Mouse (Mus musculus) forebrain, embryonic 10.5 days (tissue): ENCODE data around the gene Pacs1. TPM values are rescaled to one million over a fixed set of nuclear protein-coding genes. Genes with fewer than 3 reads are reported as not detected.
"Not testable (repeated sequence)": the region's sequence is repeated elsewhere in the genome, so short reads cannot be mapped to it uniquely, and the experiment has no call there.

Experiments used
- DNase-seq: peaks from one replicate; pipeline ENCODE4 v3.0.0-alpha.2; 2017; ENCODE audit warnings: low spot score; ENCODE audit errors: extremely low spot score
- H3K27ac ChIP-seq: fragments of 300-500 bp; sonication (generic); 2 replicates; pipeline ENCODE4 v1.5.1; 2016; ENCODE audit warnings: mild to moderate bottlenecking
- H3K27me3 ChIP-seq: fragments of 300-500 bp; sonication (generic); 2 replicates; pipeline ENCODE4 v1.6.1; 2016; ENCODE audit warnings: mild to moderate bottlenecking; ENCODE audit not compliant: poor library complexity, severe bottlenecking
- H3K36me3 ChIP-seq: fragments of 300-500 bp; sonication (generic); replicated peaks from 2 replicates; pipeline ENCODE4 v1.6.1; 2016; ENCODE audit warnings: mild to moderate bottlenecking, moderate library complexity
- H3K4me1 ChIP-seq: fragments of 300-500 bp; sonication (generic); 2 replicates; pipeline ENCODE4 v1.6.1; 2016
- H3K4me3 ChIP-seq: fragments of 300-500 bp; sonication (generic); 2 replicates; pipeline ENCODE4 v1.5.1; 2016; ENCODE audit warnings: mild to moderate bottlenecking, moderate library complexity
- H3K9me3 ChIP-seq: fragments of 300-500 bp; sonication (generic); 2 replicates; pipeline ENCODE4 v1.6.1; 2016; ENCODE audit warnings: mild to moderate bottlenecking, moderate library complexity
- WGBS: fragments of 180-500 bp; shearing (Covaris S2); methylation state at CpG from one replicate; pipeline ENCODE4 v1.1.7; 2016; 5-methylcytosine and 5-hydroxymethylcytosine counted together
- microRNA-seq: library from miRNA; unstranded; fragments of <30 nt; microRNA quantifications from one replicate; pipeline ENCODE4, GENCODE M21; 2017
- polyA plus RNA-seq: library from polyadenylated mRNA; unstranded; fragments of >200 nt; fragmentation: Nextera tagmentation; extraction: Ambion mirVana; gene quantifications from 2 replicates; pipeline ENCODE4 v1.2.1, GENCODE M21; 2016

Gene Pacs1
- polyA plus RNA-seq, 1 experiment from 2014 or later = 21.3 TPM

DNA sequence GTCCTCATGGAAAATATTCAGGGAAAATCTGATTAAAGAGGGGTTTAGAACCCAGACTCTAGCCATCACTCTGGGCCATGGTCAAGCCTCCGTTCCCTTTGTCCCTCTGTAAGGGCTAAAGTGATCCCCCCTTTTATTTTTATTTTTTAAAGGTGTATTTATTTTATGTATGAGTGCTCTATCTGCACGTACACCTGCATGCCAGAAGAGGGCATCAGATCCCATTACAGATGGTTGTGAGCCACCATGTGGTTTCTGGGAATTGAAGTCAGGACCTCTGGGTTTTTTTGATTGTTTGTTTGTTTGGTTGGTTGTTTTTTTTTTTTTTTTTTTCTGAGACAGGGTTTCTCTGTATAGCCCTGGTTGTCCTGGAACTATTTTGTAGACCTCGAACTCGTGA lies 186.4 kb downstream of the Pacs1 start:
- 63% methylated on average over 4 of the region's 4 CpGs for WGBS

DNA sequence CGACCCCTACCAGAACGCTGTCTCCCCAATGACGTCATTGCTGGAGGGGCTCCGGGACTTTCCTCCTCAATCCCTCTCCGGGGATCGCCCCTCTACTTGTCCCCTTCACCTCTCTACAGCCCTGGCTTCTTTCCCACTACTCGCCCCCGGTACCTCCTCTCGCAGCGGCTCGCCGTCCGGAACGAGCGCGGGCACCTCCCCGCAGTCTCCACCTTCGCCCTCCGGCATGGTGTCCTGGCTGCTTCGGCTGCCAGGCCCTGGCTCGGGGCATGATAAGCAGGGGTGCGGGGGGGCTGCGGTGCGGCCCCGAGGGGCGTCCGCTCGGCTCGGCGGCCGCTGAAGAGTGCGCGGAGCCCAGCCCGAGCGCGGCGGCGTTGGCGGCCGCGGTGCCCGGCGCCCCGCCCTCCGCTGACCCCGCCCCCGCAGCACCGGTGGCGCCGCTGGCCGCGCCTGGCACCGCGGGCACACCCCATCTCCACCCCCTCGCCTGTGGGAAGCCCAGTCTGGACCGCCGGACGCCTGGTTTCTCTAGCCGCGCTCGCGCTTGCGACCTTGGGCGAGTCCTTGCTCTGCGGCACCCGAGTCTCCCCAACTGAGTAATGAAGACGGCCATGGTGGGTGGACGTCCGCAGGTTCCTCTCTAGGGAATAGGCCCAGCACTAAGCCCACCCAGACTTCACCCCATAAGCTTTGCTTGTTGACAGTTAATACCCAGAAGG lies 187.6 kb downstream of the Pacs1 start, which contains the start of gene Tmem151a:
Gene Tmem151a, minus strand, starts transcription at position 387 of the 719 bp plus-strand sequence.
- no peaks in the 10 kb centered on the region for H3K9me3 ChIP-seq
- no peak within 1 kb of the TSS for H3K27ac ChIP-seq
- H3K4me1 ChIP-seq = peaks cover 36% of the 10 kb centered on the region
- H3K4me3 ChIP-seq = peak within 1 kb of the TSS; percentile 58
- H3K36me3 ChIP-seq = peaks cover 6% of the 10 kb centered on the region
- peaks cover 68% of the 10 kb centered on the region for H3K27me3 ChIP-seq
- WGBS = under 1% methylated on average over 69 of the region's 69 CpGs
- DNase-seq = no peak

More for the DNA sequence above, 186.4 kb downstream of the Pacs1 start:
- not testable (repeated sequence) for DNase-seq, H3K27ac ChIP-seq, H3K9me3 ChIP-seq, H3K4me3 ChIP-seq
- Histone ChIP-seq H3K27me3 (peaks cover 56% of the 10 kb centered on the region), H3K36me3 (peaks cover 18% of the 10 kb centered on the region), H3K4me1 (peaks cover 36% of the 10 kb centered on the region)

DNA sequence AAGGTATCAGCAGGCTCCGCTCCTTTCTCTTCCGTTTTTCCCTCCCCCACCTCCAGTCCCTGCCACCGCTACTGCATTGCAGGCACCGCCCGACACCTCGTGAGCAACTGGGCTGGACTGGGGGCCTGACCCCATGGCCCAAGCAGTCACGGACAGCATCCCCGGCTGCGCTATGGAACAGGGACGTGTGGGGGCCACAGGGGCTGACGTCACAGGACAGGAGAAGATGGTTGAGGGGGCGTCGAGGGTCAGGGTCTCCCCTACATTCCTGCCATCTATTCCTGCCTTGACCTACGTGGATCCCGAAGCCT lies 188.1 kb downstream of the Pacs1 start:
- no peak overlapping the region for H3K27ac ChIP-seq
- H3K4me1 ChIP-seq = peaks cover 36% of the 10 kb centered on the region
- WGBS = 4% methylated on average over 15 of the region's 15 CpGs
- peak overlapping the region; percentile 58 for H3K4me3 ChIP-seq
- no peaks in the 10 kb centered on the region for H3K9me3 ChIP-seq
- H3K27me3 ChIP-seq = peaks cover 74% of the 10 kb centered on the region
- DNase-seq = no peak
- H3K36me3 ChIP-seq = peaks cover 3% of the 10 kb centered on the region

DNA sequence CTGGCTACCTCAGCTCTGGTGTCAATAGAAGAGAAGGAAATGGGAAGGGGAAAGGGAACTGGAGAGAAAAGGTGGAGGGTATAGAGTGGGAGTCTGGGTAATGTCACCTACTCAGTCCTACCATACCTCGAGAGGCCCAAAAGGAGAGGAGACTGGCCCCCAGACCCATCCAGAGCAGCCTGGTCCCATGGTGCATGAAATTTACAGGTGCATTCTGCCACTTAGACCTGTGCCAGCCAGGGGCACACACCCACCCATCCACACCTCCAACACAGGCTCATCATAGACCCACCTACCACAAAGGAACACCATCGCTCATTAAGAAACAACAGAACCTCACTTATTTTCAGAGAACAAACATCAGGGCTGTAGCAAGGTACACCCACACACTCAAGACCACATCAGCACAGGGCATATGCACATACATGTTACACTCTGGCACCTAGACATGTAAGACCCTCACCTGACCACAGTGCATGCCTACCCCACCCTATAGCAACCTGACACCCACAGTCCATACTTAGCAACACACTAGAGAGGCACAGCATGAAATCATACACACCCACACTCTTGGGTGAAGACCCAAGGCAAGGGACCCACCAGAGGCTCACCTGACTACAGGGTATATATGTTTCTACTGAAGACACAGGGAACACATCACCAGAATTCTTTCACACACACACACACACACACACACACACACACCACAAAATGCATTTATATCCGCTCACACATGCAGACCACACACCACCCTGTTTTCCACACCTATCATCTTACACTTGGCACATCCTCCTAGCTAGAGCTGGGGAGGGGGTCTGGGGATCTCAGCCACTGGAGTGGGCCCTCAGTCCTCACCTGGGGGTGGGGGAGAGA lies 188.7 kb downstream of the Pacs1 start:
- WGBS = 66% methylated on average over 3 of the region's 3 CpGs
- peaks cover 30% of the 10 kb centered on the region for H3K4me1 ChIP-seq
- DNase-seq = no peak
- no peak overlapping the region for H3K27ac ChIP-seq
- peaks cover 78% of the 10 kb centered on the region for H3K27me3 ChIP-seq
- no peaks in the 10 kb centered on the region for H3K36me3 ChIP-seq
- H3K4me3 ChIP-seq = peak overlapping the region; percentile 58
- H3K9me3 ChIP-seq = no peaks in the 10 kb centered on the region

Small RNAs within 50 kb of the gene (microRNA-seq; reads per million reads assigned to microRNA genes)
- gene Gm27468 = not detected

Other genes with a start within 250 kb of the Pacs1 start
- 9.3 and 10.1 TPM in 2 replicates for gene Slc29a2, start 249.3 kb downstream of the Pacs1 start, polyA plus RNA-seq
- 36.2 and 38.4 TPM in 2 replicates for gene B4gat1, start 234.3 kb downstream of the Pacs1 start, polyA plus RNA-seq
- gene AC124502.3, start 234.2 kb downstream of the Pacs1 start, polyA plus RNA-seq = 2.8 and 3.6 TPM in 2 replicates
- 83.0 and 84.2 TPM in 2 replicates for gene Brms1, start 231.8 kb downstream of the Pacs1 start, polyA plus RNA-seq
- 2.7 and 3.7 TPM in 2 replicates for gene Rin1, start 222.6 kb downstream of the Pacs1 start, polyA plus RNA-seq
- 15.9 and 17.6 TPM in 2 replicates for gene Cd248, start 205.0 kb downstream of the Pacs1 start, polyA plus RNA-seq
- 0.47 and 1.7 TPM in 2 replicates for gene Tmem151a, start 187.6 kb downstream of the Pacs1 start, polyA plus RNA-seq
- gene Yif1a, start 184.6 kb downstream of the Pacs1 start, polyA plus RNA-seq = 67.1 and 74.2 TPM in 2 replicates
- gene Cnih2, start 174.6 kb downstream of the Pacs1 start, polyA plus RNA-seq = 33.2 and 34.2 TPM in 2 replicates
- gene Rab1b, start 166.0 kb downstream of the Pacs1 start, polyA plus RNA-seq = 253 and 255 TPM in 2 replicates
- gene Klc2, start 154.6 kb downstream of the Pacs1 start, polyA plus RNA-seq = 26.4 and 27.5 TPM in 2 replicates
- gene Sf3b2, start 22.3 kb upstream of the Pacs1 start, polyA plus RNA-seq = 458 and 482 TPM in 2 replicates
- gene Gal3st3, start 25.2 kb upstream of the Pacs1 start, polyA plus RNA-seq = 10.3 and 12.1 TPM in 2 replicates
- gene Catsper1, start 62.6 kb upstream of the Pacs1 start, polyA plus RNA-seq = not detected in 2 replicates
- gene Cst6, start 76.5 kb upstream of the Pacs1 start, polyA plus RNA-seq = 0.56 TPM in 1 of 2 replicates, not detected in the other
- gene Eif1ad, start 93.6 kb upstream of the Pacs1 start, polyA plus RNA-seq = 90.6 and 95.3 TPM in 2 replicates
- gene Banf1, start 94.0 kb upstream of the Pacs1 start, polyA plus RNA-seq = 614 and 621 TPM in 2 replicates
- gene Sart1, start 115.6 kb upstream of the Pacs1 start, polyA plus RNA-seq = 96.6 and 97.6 TPM in 2 replicates
- not detected in 2 replicates for gene Tsga10ip, start 129.4 kb upstream of the Pacs1 start, polyA plus RNA-seq
- 198 and 208 TPM in 2 replicates for gene Drap1, start 151.9 kb upstream of the Pacs1 start, polyA plus RNA-seq
- gene AI837181, start 152.0 kb upstream of the Pacs1 start, polyA plus RNA-seq = 42.2 and 42.3 TPM in 2 replicates
- gene Fosl1, start 174.4 kb upstream of the Pacs1 start, polyA plus RNA-seq = not detected in 2 replicates
- gene Ccdc85b, start 184.8 kb upstream of the Pacs1 start, polyA plus RNA-seq = 5.5 and 6.7 TPM in 2 replicates
- 93.1 TPM in 2 replicates for gene Fibp, start 187.5 kb upstream of the Pacs1 start, polyA plus RNA-seq
- 1.1 and 1.4 TPM in 2 replicates for gene Ctsw, start 195.4 kb upstream of the Pacs1 start, polyA plus RNA-seq
- 46.9 and 50.9 TPM in 2 replicates for gene Efemp2, start 200.8 kb upstream of the Pacs1 start, polyA plus RNA-seq
- 40.9 and 42.9 TPM in 2 replicates for gene Mus81, start 215.3 kb upstream of the Pacs1 start, polyA plus RNA-seq
- 2,991 and 3,010 TPM in 2 replicates for gene Cfl1, start 217.3 kb upstream of the Pacs1 start, polyA plus RNA-seq
- not detected in 2 replicates for gene 1700020D05Rik, start 230.7 kb upstream of the Pacs1 start, polyA plus RNA-seq
- gene Snx32, start 237.4 kb upstream of the Pacs1 start, polyA plus RNA-seq = 7.0 and 7.9 TPM in 2 replicates